Mouse (Mus musculus): ENCODE data around the gene Upf3b.
A peak's percentile ranks its signal among the peaks of the same experiment; 100 is the strongest.

Gene Upf3b

DNA sequence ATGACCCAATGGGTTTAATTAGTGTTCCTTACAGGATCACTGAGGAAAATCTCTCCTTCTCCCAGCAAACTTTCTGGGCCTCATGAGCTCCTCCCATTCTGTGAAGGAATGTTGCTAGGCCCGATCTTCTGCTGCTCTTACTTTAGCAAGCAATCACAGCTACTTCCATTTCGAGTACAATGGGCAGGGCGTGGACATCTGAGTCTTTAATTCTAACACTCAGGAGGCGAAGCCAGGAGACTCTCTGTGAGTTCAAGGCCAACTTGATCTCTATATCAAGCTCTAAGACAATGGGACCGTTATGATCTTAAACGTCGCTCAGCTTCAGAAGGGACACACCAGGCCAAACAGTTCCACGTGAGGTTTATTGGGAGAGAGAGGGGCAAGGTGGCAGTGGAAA is 33.5 kb downstream of the Upf3b start:
- no peak for DNase-seq (ENCODE audit: low spot score)

- DNase-seq (ENCODE audit: low spot score), result peak; percentile 11
Measured at GRCm38 (mm10) chrX:37074262-37074892, 35.7 kb downstream of the Upf3b start.

- DNase-seq (ENCODE audit: low spot score), result no peak
Measured at GRCm38 (mm10) chrX:37068766-37069165, 41.4 kb downstream of the Upf3b start.

DNA sequence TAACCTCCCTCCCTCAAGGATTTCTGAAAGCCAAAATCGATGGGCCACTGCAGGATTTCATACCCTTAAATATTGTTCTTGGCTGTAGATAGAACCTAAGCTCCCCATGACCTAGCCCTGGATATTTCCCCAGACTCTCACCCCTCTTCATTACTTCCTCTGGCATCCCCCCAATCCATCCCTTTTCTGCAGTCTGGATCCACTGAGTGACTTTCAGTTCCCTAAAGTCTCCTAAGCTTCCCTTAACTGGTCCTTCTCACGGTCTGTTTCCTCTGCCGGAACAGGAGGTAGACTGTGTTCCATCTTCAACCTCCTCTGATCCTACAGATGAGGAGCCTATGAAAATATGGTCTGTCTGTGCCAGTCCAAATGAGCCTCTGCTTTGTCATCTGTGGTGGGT is 42.8 kb downstream of the Upf3b start:
- DNase-seq (ENCODE audit: low spot score), result no peak

DNA sequence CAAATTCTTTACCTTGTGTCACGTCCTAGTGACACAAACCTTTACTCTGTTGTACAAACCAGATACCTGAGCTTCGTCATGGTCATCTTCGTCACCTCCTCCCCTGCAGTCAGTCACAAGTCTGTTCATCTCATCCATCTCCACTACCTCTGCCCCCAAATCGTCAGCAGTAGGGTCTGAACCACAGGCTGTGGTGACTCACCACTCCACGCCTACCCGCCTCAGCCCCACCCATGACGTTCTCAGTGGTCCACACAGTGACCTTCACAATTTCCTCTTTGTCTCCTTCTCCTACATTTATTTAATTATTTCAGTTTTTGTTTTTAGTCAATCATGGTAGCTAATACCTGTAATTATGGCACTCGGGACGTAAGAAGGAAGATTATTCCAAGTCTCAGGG is 46.2 kb downstream of the Upf3b start:
- no peak for DNase-seq (ENCODE audit: low spot score)

DNA sequence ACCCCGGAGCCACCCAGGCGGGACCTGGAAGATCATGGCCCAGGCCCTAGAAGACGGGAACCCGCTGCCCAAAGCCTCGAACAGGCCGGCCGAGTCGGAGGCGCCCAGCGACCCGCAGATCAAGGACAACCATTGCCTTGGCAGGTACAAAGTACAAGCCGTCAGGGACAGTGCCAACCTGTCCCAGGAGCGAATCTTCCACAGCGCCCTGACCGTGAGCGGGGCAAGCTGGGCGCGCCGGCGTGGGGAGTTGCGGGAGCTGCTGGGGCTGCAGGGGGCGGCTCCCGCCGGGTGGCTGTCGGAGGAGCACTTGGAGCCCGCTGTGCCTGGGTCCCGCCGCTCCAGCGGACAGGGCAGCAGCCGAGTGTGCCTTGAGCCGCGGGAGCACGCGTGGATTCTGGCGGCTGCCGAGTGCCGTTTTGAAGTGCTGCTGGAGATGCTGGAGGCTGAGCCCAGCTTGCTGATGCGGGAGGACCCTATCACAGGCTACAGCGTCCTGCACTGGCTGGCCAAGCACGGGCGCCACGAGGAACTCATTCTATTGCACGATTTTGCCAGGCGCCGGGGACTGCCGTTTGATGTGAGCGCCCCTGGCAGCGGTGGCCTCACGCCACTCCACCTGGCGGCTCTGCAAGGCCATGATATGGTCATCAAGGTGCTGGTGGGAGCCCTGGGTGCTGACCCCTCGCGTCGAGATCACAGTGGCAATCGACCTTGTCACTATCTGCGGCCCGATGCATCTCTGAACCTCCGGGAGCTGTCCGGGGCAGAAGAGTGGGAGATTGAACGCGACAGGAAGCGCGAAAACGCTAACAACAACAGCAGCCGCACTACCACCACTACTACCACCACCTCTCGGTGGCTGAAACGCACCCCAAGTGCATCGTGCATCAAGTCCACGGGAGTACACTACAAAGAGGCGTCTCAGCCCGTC is 61.0 kb downstream of the Upf3b start:
- no peak for DNase-seq (ENCODE audit: low spot score)

DNA sequence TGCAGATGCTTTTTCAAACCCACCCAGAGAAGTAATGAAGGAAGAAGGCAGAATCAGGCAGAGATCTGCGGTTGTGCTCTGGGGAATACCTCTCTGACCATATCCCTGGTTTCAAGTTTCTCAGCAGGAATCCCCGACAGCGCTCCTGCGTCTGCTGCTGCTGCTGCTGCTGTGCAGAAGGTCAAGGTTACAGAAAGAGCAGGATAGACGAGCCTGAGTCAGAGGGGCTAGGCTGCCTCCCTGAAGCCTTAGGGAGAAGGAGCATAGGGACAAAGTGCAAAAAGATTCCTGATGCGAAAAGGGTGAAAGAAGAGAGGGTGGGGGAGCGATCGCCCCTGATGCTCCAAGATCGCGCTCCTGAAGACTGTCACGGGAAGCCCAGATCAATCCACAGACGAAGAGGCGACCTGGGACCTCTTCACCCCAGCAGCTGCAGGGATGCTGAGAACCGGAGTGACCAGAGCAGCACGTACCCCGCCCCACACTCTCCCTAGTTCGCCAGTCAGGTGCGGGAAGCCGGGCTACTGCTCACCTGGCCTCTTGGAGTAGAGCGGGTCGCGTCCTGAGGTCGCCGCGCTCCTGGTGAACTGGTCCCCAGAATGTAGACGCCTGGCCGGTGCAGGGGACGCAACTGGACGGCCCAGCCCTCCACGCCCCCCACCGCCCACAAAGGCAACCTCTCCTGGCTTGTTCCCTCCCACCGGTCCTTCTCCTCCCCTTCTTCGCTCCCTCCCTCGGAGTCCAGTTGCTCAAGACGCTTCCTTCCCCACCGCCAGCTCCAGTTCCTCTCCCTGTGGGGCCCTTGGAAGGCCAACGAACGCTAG is 61.8 kb downstream of the Upf3b start, which contains the start of gene Sowahd:
TSS of gene Sowahd (plus strand) at position 780 of the 824 bp plus-strand sequence.
- DNase-seq (ENCODE audit: low spot score), result no peak

- DNase-seq (ENCODE audit: low spot score), result no peak
Measured at GRCm38 (mm10) chrX:37042726-37043125, 67.4 kb downstream of the Upf3b start.

All from left cerebral cortex, adult 11 months (tissue).